In the genomic region with DNA sequence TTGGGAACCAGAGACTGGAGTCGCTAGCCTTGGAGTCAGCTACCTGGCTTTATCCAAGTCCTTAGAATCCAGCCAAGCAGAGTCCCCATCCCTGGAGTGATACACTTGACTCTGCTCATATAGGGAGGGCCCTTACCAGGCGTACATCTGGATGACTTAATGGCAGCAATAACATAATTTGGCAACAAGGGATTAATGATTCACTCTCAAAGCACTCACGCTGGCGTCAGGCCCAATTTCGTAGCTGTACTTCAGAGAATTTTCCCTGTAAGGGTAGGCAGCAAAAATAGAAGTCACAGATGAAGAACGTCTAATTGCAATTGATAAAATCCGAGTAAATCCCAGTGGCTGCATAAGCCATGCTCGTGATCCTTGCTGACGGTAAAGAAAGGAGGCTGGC, we compare ENCODE assay signal across 9 mouse cellular contexts.
DNase-seq lines count a peak whose midpoint lies in the region; ATAC-seq and TF ChIP-seq lines count a peak whose summit lies in the region.
"Had no signal": no experiment of that assay in that cellular context is flagged by ENCODE, and none has a peak within 500 bp of the region (broad histone marks: within the 10 kb centered on the region; RNA-seq: fewer than 3 reads in every experiment).

No protein-coding gene starts in this region.

- peak; percentile 11 to 23 for DNase-seq in layer of hippocampus, adult 8-10 months (ENCODE audit: low spot score in 2 of 2)
- DNase-seq in layer of hippocampus, postnatal 36 days, result no peak
- DNase-seq in adrenal gland, adult 8-10 months, result peak; percentile 70
- peak; percentile 21 to 57 for DNase-seq in gastrocnemius, postnatal 4 days (ENCODE audit: low spot score in 2 of 2)
- peak; percentile 48 for DNase-seq in lung, postnatal 0 days (ENCODE audit: low spot score)
- DNase-seq in embryo, embryonic 10.5 days (ENCODE audit: low spot score), result no peak
- no peak for DNase-seq in adipocyte (ENCODE audit: low spot score)
- no peak for DNase-seq in forebrain, embryonic 11.5 days (ENCODE audit: low spot score)

- H3K36me3 ChIP-seq in lung, postnatal 0 days (ENCODE audit: insufficient read depth, low read length), result no peaks in the 10 kb centered on the region
- H3K36me3 ChIP-seq in forebrain, embryonic 11.5 days (ENCODE audit: control insufficient read depth, insufficient read depth, low read length), result no peaks in the 10 kb centered on the region
- H3K36me3 ChIP-seq: limb, embryonic 13.5 days had no signal

- WGBS in lung, postnatal 0 days, result 30% methylated on average over 9 of the region's 9 CpGs
- 31% methylated on average over 9 of the region's 9 CpGs for WGBS in forebrain, embryonic 11.5 days

- no peak overlapping the region for H3K27ac ChIP-seq in lung, postnatal 0 days (ENCODE audit: low read length)
- H3K27ac ChIP-seq in forebrain, embryonic 11.5 days (ENCODE audit: low read depth, low read length), result no peak overlapping the region
- H3K27ac ChIP-seq: limb, embryonic 13.5 days had no signal

- H3K4me3 ChIP-seq in lung, postnatal 0 days (ENCODE audit: low read depth, low read length), result no peak overlapping the region
- H3K4me3 ChIP-seq in forebrain, embryonic 11.5 days (ENCODE audit: low read depth, low read length), result no peak overlapping the region
- H3K4me3 ChIP-seq: limb, embryonic 13.5 days had no signal

- no peak for TF ChIP-seq EP300 in lung, postnatal 0 days (IDR thresholded peaks at IDR 0.05)

- TF ChIP-seq CTCF in lung, postnatal 0 days (IDR thresholded peaks at IDR 0.05), result no peak

- H3K9me3 ChIP-seq in lung, postnatal 0 days (ENCODE audit: low read length), result no peaks in the 10 kb centered on the region
- H3K9me3 ChIP-seq in forebrain, embryonic 11.5 days (ENCODE audit: control insufficient read depth, low read length), result no peaks in the 10 kb centered on the region
- H3K9me3 ChIP-seq: limb, embryonic 13.5 days had no signal

- ATAC-seq in lung, postnatal 0 days, result no peak
- no peak for ATAC-seq in forebrain, embryonic 11.5 days (replicated peaks; ENCODE audit: low FRiP score)

- H3K27me3 ChIP-seq in lung, postnatal 0 days (replicated peaks; ENCODE audit: insufficient read depth, low read length), result no peaks in the 10 kb centered on the region
- H3K27me3 ChIP-seq in forebrain, embryonic 11.5 days (ENCODE audit: control insufficient read depth, insufficient read depth, low read length), result no peaks in the 10 kb centered on the region
- H3K27me3 ChIP-seq: limb, embryonic 13.5 days had no signal

- no peak overlapping the region for H3K9ac ChIP-seq in lung, postnatal 0 days (replicated peaks; ENCODE audit: low read depth)
- H3K9ac ChIP-seq in forebrain, embryonic 11.5 days (ENCODE audit: low read length), result no peak overlapping the region
- H3K9ac ChIP-seq: limb, embryonic 13.5 days had no signal

- H3K4me1 ChIP-seq in lung, postnatal 0 days (ENCODE audit: insufficient read depth, low read depth, low read length), result no peaks in the 10 kb centered on the region
- H3K4me1 ChIP-seq in forebrain, embryonic 11.5 days (replicated peaks; ENCODE audit: control insufficient read depth, insufficient read depth, low read length), result no peaks in the 10 kb centered on the region; the same call in 1 of the 2 replicates

- no peak overlapping the region for H3K4me2 ChIP-seq in lung, postnatal 0 days (replicated peaks; ENCODE audit: low read depth, low read length)
- H3K4me2 ChIP-seq in forebrain, embryonic 11.5 days (ENCODE audit: low read depth, low read length, severe bottlenecking), result no peak overlapping the region
- H3K4me2 ChIP-seq: limb, embryonic 13.5 days had no signal

Comparison
In these comparisons a context has a peak if more than half of its experiments do, and no peak if none do; other contexts are left out.
1. DNase-seq: peak in layer of hippocampus, adult 8-10 months (2 of 2), adrenal gland, adult 8-10 months (single experiment), gastrocnemius, postnatal 4 days (2 of 2) and lung, postnatal 0 days (single experiment); none in layer of hippocampus, postnatal 36 days (0 of 2), embryo, embryonic 10.5 days (single experiment), adipocyte (single experiment) and forebrain, embryonic 11.5 days (single experiment).